Mouse (Mus musculus) kidney, embryonic 16.5 days (tissue): ENCODE results near the gene Cbfa2t3. TPM values are rescaled to one million over a fixed set of nuclear protein-coding genes. Genes with fewer than 3 reads are reported as not detected.

Experiments
- ATAC-seq: fragments of 200-750 bp; cut with Nextera tagmentation; 2 replicates; pipeline ENCODE4 v1.8.0; 2017; ENCODE audit warnings: moderate TSS enrichment; ENCODE audit not compliant: low FRiP score, low TSS enrichment
- H3K27ac ChIP-seq: fragments of 300-500 bp; sonication (generic); 2 replicates; pipeline ENCODE4 v1.5.1; 2014; ENCODE audit warnings: low read length
- H3K27me3 ChIP-seq: fragments of 300-500 bp; sonication (generic); 2 replicates; pipeline ENCODE4 v1.6.1; 2014; ENCODE audit warnings: low read length, control low read depth, mixed read lengths; ENCODE audit not compliant: insufficient read depth
- H3K36me3 ChIP-seq: fragments of 300-500 bp; sonication (generic); 2 replicates; pipeline ENCODE4 v1.6.1; 2014; ENCODE audit warnings: low read length, control low read depth, mixed read lengths; ENCODE audit not compliant: insufficient read depth
- H3K4me1 ChIP-seq: fragments of 300-500 bp; sonication (generic); 2 replicates; pipeline ENCODE4 v1.6.1; 2014; ENCODE audit warnings: low read length, control low read depth, mixed read lengths; ENCODE audit not compliant: insufficient read depth
- H3K4me2 ChIP-seq: fragments of 300-500 bp; sonication (generic); replicated peaks from 2 replicates; pipeline ENCODE4 v1.6.1; 2014; ENCODE audit warnings: low read depth, low read length
- H3K4me3 ChIP-seq: fragments of 300-500 bp; sonication (generic); 2 replicates; pipeline ENCODE4 v1.5.1; 2014; ENCODE audit warnings: mild to moderate bottlenecking, low read length
- H3K9ac ChIP-seq: fragments of 300-500 bp; sonication (generic); replicated peaks from 2 replicates; pipeline ENCODE4 v1.6.1; 2014; ENCODE audit warnings: low read length
- H3K9me3 ChIP-seq: fragments of 300-500 bp; sonication (generic); 2 replicates; pipeline ENCODE4 v1.6.1; 2016; ENCODE audit warnings: low read length, control low read depth
- WGBS: fragments of 180-500 bp; shearing (Covaris S2); extraction: QIAGEN DNeasy Blood & Tissue Kit; methylation state at CpG from one replicate; pipeline ENCODE4 v1.1.7; 2014; 5-methylcytosine and 5-hydroxymethylcytosine counted together
- polyA plus RNA-seq: library from polyadenylated mRNA; unstranded; fragments of >200 nt; fragmentation: Nextera tagmentation; extraction: Ambion mirVana; gene quantifications from 2 replicates; pipeline ENCODE4 v1.2.1, GENCODE M21; 2015

Cbfa2t3 gene
- polyA plus RNA-seq, 1 experiment from 2014 or later: 3.5 TPM

DNA sequence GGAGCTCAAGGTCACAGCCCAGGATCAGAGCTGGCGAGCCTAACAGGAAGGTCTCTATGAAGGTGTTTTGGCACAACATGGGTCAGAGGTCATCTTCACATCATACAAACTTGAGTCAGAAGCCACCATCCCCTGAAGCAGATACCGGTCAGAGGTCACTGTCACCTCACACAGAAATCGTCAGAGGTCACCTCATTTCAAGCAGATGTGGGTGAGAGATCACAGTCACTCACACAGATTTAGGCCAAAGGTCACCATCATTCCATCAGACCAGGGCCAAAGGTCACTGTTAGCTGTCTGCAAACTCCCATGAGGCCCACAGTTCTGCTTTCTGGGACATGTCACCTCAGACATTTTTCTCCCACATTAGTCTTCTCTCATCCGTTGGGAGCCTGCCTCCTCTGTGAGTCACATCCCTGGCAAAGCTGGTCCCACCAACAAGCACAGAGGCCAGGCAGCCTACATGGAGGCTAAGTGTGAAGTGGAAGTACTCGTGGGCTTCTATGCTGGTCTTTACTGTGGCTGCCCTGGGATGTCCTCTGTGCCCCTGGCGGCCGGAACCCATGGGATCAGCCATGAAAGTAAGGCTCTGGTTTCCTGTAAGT is 3.4 kb downstream of the Cbfa2t3 start:
- Histone ChIP-seq H3K9me3 (no peaks in the 10 kb centered on the region), H3K4me3 (no peak overlapping the region), H3K9ac (no peak overlapping the region), H3K27ac (no peak overlapping the region), H3K27me3 (no peaks in the 10 kb centered on the region), H3K36me3 (no peaks in the 10 kb centered on the region), H3K4me2 (no peak overlapping the region), H3K4me1 (peaks cover 5% of the 10 kb centered on the region; the same call in 1 of the 2 replicates)
- ATAC-seq: no peak
- WGBS: 53% methylated on average over 7 of the region's 7 CpGs

GRCm38 (mm10) chr8:122692152-122692551 is 6.8 kb downstream of the Cbfa2t3 start:
- Histone ChIP-seq H3K9me3 (no peaks in the 10 kb centered on the region), H3K4me2 (no peak overlapping the region), H3K4me1 (no peaks in the 10 kb centered on the region), H3K36me3 (no peaks in the 10 kb centered on the region), H3K9ac (no peak overlapping the region), H3K4me3 (no peak overlapping the region), H3K27me3 (no peaks in the 10 kb centered on the region), H3K27ac (no peak overlapping the region)
- ATAC-seq: no peak
- WGBS: 74% methylated on average over 8 of the region's 8 CpGs

DNA sequence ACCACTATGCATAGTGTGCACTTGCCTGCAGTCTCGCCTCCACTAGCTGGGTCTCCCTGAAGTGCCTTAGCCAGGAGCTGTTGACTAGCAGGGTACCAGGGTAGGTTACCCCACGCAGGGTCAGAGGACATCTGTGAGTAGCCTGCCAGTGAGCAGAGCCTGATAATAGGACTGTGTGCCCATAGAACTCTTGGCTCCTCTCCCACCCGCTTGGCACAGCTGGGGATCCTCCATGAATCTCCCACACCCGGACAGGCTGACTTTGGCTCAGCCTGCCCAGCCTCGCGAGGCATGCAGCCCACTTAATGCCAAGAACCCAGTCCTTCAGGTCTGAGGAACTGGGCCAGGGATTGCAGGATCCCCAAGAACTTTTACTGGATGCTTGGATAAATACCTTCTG is 7.9 kb downstream of the Cbfa2t3 start:
- ATAC-seq: no peak
- WGBS: 85% methylated on average over 6 of the region's 6 CpGs
- H3K36me3 ChIP-seq: no peaks in the 10 kb centered on the region

DNA sequence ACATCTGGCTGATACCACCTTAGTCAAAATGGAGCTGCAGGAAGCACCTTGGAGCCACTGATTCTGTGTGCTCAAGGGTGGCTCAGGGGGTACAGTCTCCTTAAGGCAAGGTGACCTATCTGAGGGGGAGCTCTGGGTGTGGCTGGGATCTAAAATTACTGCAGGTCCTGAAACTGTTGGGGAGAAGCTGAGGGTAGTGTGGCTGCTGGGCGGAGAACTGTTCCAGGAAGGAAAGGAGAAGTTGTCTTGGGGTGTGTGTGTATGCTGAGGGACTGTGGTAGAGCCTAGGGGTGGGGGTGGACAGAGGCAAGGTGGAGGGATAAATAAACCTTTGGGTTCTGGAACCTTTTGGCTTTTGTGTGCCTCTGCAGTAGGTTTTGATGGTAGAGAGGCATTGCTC is 9.6 kb downstream of the Cbfa2t3 start:
- Histone ChIP-seq H3K4me1 (no peaks in the 10 kb centered on the region), H3K9ac (no peak overlapping the region), H3K9me3 (no peaks in the 10 kb centered on the region), H3K27me3 (peaks cover 20% of the 10 kb centered on the region), H3K36me3 (no peaks in the 10 kb centered on the region), H3K4me3 (no peak overlapping the region), H3K4me2 (no peak overlapping the region), H3K27ac (no peak overlapping the region)
- whole genome bisulfite sequencing: 88% methylated on average over 1 of the region's 1 CpGs
- ATAC-seq: no peak

More for the DNA sequence above, 7.9 kb downstream of the Cbfa2t3 start:
- Histone ChIP-seq H3K27ac (no peak overlapping the region), H3K27me3 (peaks cover 7% of the 10 kb centered on the region), H3K4me3 (no peak overlapping the region), H3K4me1 (no peaks in the 10 kb centered on the region), H3K9me3 (no peaks in the 10 kb centered on the region), H3K4me2 (no peak overlapping the region), H3K9ac (no peak overlapping the region)

GRCm38 (mm10) chr8:122686879-122687278 is 12.0 kb downstream of the Cbfa2t3 start:
- H3K27ac ChIP-seq: no peak overlapping the region
- H3K27me3 ChIP-seq: peaks cover 28% of the 10 kb centered on the region
- no peaks in the 10 kb centered on the region for H3K4me1 ChIP-seq
- no peak overlapping the region for H3K4me3 ChIP-seq
- H3K9me3 ChIP-seq: no peaks in the 10 kb centered on the region
- 61% methylated on average over 9 of the region's 9 CpGs for WGBS
- H3K36me3 ChIP-seq: no peaks in the 10 kb centered on the region
- no peak for ATAC-seq
- H3K9ac ChIP-seq: no peak overlapping the region
- no peak overlapping the region for H3K4me2 ChIP-seq

- peaks cover 42% of the 10 kb centered on the region for H3K27me3 ChIP-seq
- H3K9ac ChIP-seq: no peak overlapping the region
- ATAC-seq: no peak
- H3K4me1 ChIP-seq: no peaks in the 10 kb centered on the region
- H3K4me2 ChIP-seq: no peak overlapping the region
- H3K36me3 ChIP-seq: no peaks in the 10 kb centered on the region
- no peak overlapping the region for H3K27ac ChIP-seq
- WGBS: 51% methylated on average over 19 of the region's 19 CpGs
- H3K4me3 ChIP-seq: no peak overlapping the region
- no peaks in the 10 kb centered on the region for H3K9me3 ChIP-seq
These were observed 13.6 kb downstream of the Cbfa2t3 start for GRCm38 (mm10) chr8:122685097-122685861.

- H3K27ac ChIP-seq: no peak overlapping the region
- H3K4me2 ChIP-seq: no peak overlapping the region
- no peak overlapping the region for H3K9ac ChIP-seq
- peaks cover 8% of the 10 kb centered on the region; the same call in 1 of the 2 replicates for H3K4me1 ChIP-seq
- no peaks in the 10 kb centered on the region for H3K36me3 ChIP-seq
- 88% methylated on average over 11 of the region's 11 CpGs for WGBS
- no peaks in the 10 kb centered on the region for H3K9me3 ChIP-seq
- peaks cover 66% of the 10 kb centered on the region for H3K27me3 ChIP-seq
- ATAC-seq: no peak
- H3K4me3 ChIP-seq: no peak overlapping the region
These were observed 16.1 kb downstream of the Cbfa2t3 start for GRCm38 (mm10) chr8:122682820-122683219.

GRCm38 (mm10) chr8:122680171-122680570 is 18.7 kb downstream of the Cbfa2t3 start:
- H3K36me3 ChIP-seq: no peaks in the 10 kb centered on the region
- 28% methylated on average over 7 of the region's 7 CpGs for WGBS
- H3K9ac ChIP-seq: no peak overlapping the region
- H3K27ac ChIP-seq: no peak overlapping the region
- ATAC-seq: no peak
- peaks cover 8% of the 10 kb centered on the region; the same call in 1 of the 2 replicates for H3K4me1 ChIP-seq
- H3K4me3 ChIP-seq: no peak overlapping the region
- H3K9me3 ChIP-seq: no peaks in the 10 kb centered on the region
- peaks cover 72% of the 10 kb centered on the region for H3K27me3 ChIP-seq
- no peak overlapping the region for H3K4me2 ChIP-seq

- 26% methylated on average over 11 of the region's 11 CpGs for WGBS
- no peak for ATAC-seq
- Histone ChIP-seq H3K36me3 (no peaks in the 10 kb centered on the region), H3K4me3 (peak overlapping the region; percentile 74; the same call in 1 of the 2 replicates), H3K27me3 (peaks cover 70% of the 10 kb centered on the region), H3K4me2 (peak overlapping the region; percentile 98), H3K4me1 (peaks cover 9% of the 10 kb centered on the region; the same call in 1 of the 2 replicates), H3K27ac (no peak overlapping the region), H3K9me3 (no peaks in the 10 kb centered on the region), H3K9ac (0 out of 2 replicates have a peak overlapping the region, but pooled peaks have one; percentile 74)
These were observed 19.5 kb downstream of the Cbfa2t3 start for GRCm38 (mm10) chr8:122679325-122679920.

DNA sequence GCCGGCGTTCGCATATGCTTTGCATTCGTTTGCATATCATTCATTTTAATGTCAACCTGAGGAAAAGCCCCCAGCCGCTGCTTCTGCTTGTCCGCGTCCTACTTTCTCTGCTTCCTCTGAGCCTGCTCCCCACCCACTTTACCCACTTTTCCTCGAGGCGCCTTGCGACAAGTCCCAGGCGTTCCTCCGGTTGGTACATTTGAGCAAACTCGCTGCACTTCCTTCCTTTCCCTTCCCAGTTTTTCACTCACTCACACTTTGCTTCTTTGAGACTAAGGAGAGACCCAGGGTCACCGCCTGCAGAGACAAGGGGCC is 20.1 kb downstream of the Cbfa2t3 start:
- Histone ChIP-seq H3K4me2 (peak overlapping the region; percentile 98), H3K9me3 (no peaks in the 10 kb centered on the region), H3K9ac (peak overlapping the region; percentile 74; the same call in 1 of the 2 replicates), H3K4me3 (peak overlapping the region; percentile 74), H3K4me1 (peaks cover 14% of the 10 kb centered on the region; the same call in 1 of the 2 replicates), H3K27me3 (peaks cover 73% of the 10 kb centered on the region), H3K27ac (no peak overlapping the region), H3K36me3 (no peaks in the 10 kb centered on the region)
- under 1% methylated on average over 14 of the region's 14 CpGs for WGBS
- ATAC-seq: no peak
